Mouse (Mus musculus): ENCODE measurements around the gene Defa25.
"Not testable (repeated sequence)": the region's sequence is repeated elsewhere in the genome, so short reads cannot be mapped to it uniquely, and the experiment has no call there.

DNA sequence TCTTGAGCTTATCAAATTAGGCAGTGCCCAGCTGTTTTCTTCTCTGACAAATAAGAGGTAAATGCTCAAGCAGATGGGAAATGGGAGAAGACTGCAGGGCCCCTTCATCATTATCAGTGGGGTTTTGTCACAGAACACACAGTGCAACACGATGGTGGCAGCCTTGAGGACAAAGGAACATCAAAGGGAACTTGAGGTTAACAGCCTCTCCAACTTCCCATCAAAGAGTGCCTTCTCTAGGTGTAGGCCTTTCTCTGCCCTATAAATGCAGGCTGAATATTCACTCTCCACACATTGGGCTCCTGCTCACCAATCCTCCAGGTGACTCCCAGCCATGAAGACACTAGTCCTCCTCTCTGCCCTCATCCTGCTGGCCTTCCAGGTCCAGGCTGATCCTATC, 29.5 kb upstream of the Defa25 start, which contains the start of gene Defa23:
- not testable (repeated sequence) for TF ChIP-seq CTCF (IDR thresholded peaks at IDR 0.05; ENCODE audit: low read depth, low read length); POLR2A (IDR thresholded peaks at IDR 0.05; ENCODE audit: borderline replicate concordance, low read depth, low read length)

All from bone marrow macrophage, adult 2 months (primary cell).